In genomic region chr12:108816569-108816968, GRCm38 (mm10) we compare ENCODE assay signal across 28 mouse cellular contexts.
"Had no signal": no experiment of that assay in that cellular context is flagged by ENCODE, and none has a peak within 500 bp of the region (broad histone marks: within the 10 kb centered on the region; RNA-seq: fewer than 3 reads in every experiment).

No protein-coding gene starts in this region.

- ATAC-seq: forebrain, embryonic 13.5 days; forebrain, embryonic 14.5 days; forebrain, embryonic 15.5 days; forebrain, embryonic 16.5 days; forebrain, postnatal 0 days had no signal

- DNase-seq: cerebellum, adult 18-20 months; cerebellum, adult 2 months; cerebellum, adult 8-10 months; cerebellum, adult 9-10 months; cerebellum, adult 9-11 months; cerebellum, postnatal 10 days; cerebellum, postnatal 14 days; cerebellum, postnatal 25 days; cerebellum, postnatal 36 days; embryo, embryonic 11 days; forebrain, postnatal 0 days; gastrocnemius, adult 2 months; gastrocnemius, postnatal 10 days; gastrocnemius, postnatal 14 days; gastrocnemius, postnatal 25 days; gastrocnemius, postnatal 36 days; heart, adult 18-20 months had no signal

- H3K27ac ChIP-seq: embryonic facial prominence, embryonic 10.5 days; embryonic facial prominence, embryonic 12.5 days; embryonic facial prominence, embryonic 13.5 days; embryonic facial prominence, embryonic 15.5 days; forebrain, embryonic 10.5 days; forebrain, embryonic 12.5 days; forebrain, embryonic 13.5 days; forebrain, embryonic 15.5 days; gastrocnemius, adult 2 months had no signal

- H3K4me3 ChIP-seq: embryonic facial prominence, embryonic 10.5 days; embryonic facial prominence, embryonic 12.5 days; embryonic facial prominence, embryonic 13.5 days; embryonic facial prominence, embryonic 15.5 days; erythroblast, embryonic 14.5 days; forebrain, embryonic 10.5 days; forebrain, embryonic 12.5 days; forebrain, embryonic 13.5 days; forebrain, embryonic 15.5 days; gastrocnemius, adult 2 months had no signal

- H3K9ac ChIP-seq: embryonic facial prominence, embryonic 12.5 days; embryonic facial prominence, embryonic 13.5 days; embryonic facial prominence, embryonic 15.5 days; forebrain, embryonic 12.5 days; forebrain, embryonic 13.5 days; forebrain, embryonic 15.5 days; forebrain, postnatal 0 days had no signal

- H3K4me1 ChIP-seq: embryonic facial prominence, embryonic 15.5 days; forebrain, embryonic 12.5 days had no signal

- H3K4me2 ChIP-seq: embryonic facial prominence, embryonic 12.5 days; embryonic facial prominence, embryonic 13.5 days; embryonic facial prominence, embryonic 15.5 days; forebrain, embryonic 12.5 days; forebrain, embryonic 13.5 days; forebrain, embryonic 15.5 days had no signal

- H3K27me3 ChIP-seq: embryonic facial prominence, embryonic 12.5 days; embryonic facial prominence, embryonic 13.5 days; embryonic facial prominence, embryonic 15.5 days; forebrain, embryonic 12.5 days; forebrain, embryonic 13.5 days; forebrain, embryonic 15.5 days had no signal

- H3K9me3 ChIP-seq: embryonic facial prominence, embryonic 10.5 days; embryonic facial prominence, embryonic 12.5 days; embryonic facial prominence, embryonic 13.5 days; embryonic facial prominence, embryonic 15.5 days; forebrain, embryonic 10.5 days; forebrain, embryonic 12.5 days; forebrain, embryonic 13.5 days; forebrain, embryonic 15.5 days had no signal
